Mouse (Mus musculus) E14TG2a.4 (cell line): Measurements from ENCODE around the gene Cyp39a1.

Experiments
- CTCF ChIP-seq: conservative IDR thresholded peaks from 2 replicates; pipeline ENCODE4 v1.5.1; 2014; ENCODE audit warnings: low read length
- NANOG ChIP-seq: IDR thresholded peaks from 2 replicates; pipeline ENCODE4 v1.6.1; 2014; ENCODE audit warnings: borderline replicate concordance, low read length, mixed read lengths
- POU5F1 ChIP-seq: IDR thresholded peaks from 2 replicates; pipeline ENCODE4 v1.6.1; 2014; ENCODE audit warnings: low read length, borderline replicate concordance

GRCm38 (mm10) chr17:43794731-43795280 lies 127.6 kb downstream of the Cyp39a1 start:
- TF ChIP-seq CTCF (no peak), POU5F1 (no peak), NANOG (no peak)
